Mouse (Mus musculus) heart, adult 10 weeks (tissue): ENCODE measurements around the gene Mpg. TPM values are rescaled to one million over a fixed set of nuclear protein-coding genes. Genes with fewer than 3 reads are reported as not detected.

Experiments used
- polyA plus RNA-seq: library from polyadenylated mRNA; stranded (reverse); fragments of 350-450 nt; fragmentation: Illumina TruSeq; extraction: RNeasy Lipid Tissue Mini Kit (QIAGEN cat#74804); gene quantifications from one replicate; pipeline ENCODE4 v1.2.3, GENCODE M21; 2014; ENCODE audit warnings: low read depth, low replicate concordance

Mpg gene
- polyA plus RNA-seq = 8.1 TPM

GRCm38 (mm10) chr11:32226124-32226871 is at the start of gene Mpg:
TSS of gene Mpg (plus strand) at chr11:32226505.

GRCm38 (mm10) chr11:32200075-32200601 is 26.2 kb upstream of the Mpg start, which contains the start of gene Il9r:
TSS of gene Il9r (minus strand) at chr11:32200279.

GRCm38 (mm10) chr11:32205058-32205873 is 21.0 kb upstream of the Mpg start, which contains the start of gene Snrnp25:
TSS of gene Snrnp25 (plus strand) at chr11:32205415.

GRCm38 (mm10) chr11:32221951-32222409 is 4.3 kb upstream of the Mpg start, which contains the start of gene Rhbdf1:
TSS of gene Rhbdf1 (minus strand) at chr11:32222300.

GRCm38 (mm10) chr11:32267188-32267884 is 41.0 kb downstream of the Mpg start, which contains the start of gene Nprl3:
TSS of gene Nprl3 (minus strand) at chr11:32267707.

GRCm38 (mm10) chr11:32276347-32276746 is 50.0 kb downstream of the Mpg start, which contains the start of gene Hba-x:
TSS of gene Hba-x (plus strand) at chr11:32276400.

Other genes starting within 250 kb of the Mpg start
- 0.55 TPM for gene Nsg2, start 226.0 kb upstream of the Mpg start, polyA plus RNA-seq
- gene Il9r, start 26.2 kb upstream of the Mpg start, polyA plus RNA-seq = not detected
- gene Snrnp25, start 21.1 kb upstream of the Mpg start, polyA plus RNA-seq = 9.2 TPM
- gene Rhbdf1, start 4.2 kb upstream of the Mpg start, polyA plus RNA-seq = 29.6 TPM
- 28.0 TPM for gene Nprl3, start 41.2 kb downstream of the Mpg start, polyA plus RNA-seq
- not detected for gene Hba-x, start 49.9 kb downstream of the Mpg start, polyA plus RNA-seq
- 2,402 TPM for gene Hba-a1, start 57.0 kb downstream of the Mpg start, polyA plus RNA-seq
- not detected for gene Hbq1b, start 60.5 kb downstream of the Mpg start, polyA plus RNA-seq
- gene Hba-a2, start 70.0 kb downstream of the Mpg start, polyA plus RNA-seq = 4,849 TPM
- gene Hbq1a, start 73.6 kb downstream of the Mpg start, polyA plus RNA-seq = 1.3 TPM
- gene Sh3pxd2b, start 121.3 kb downstream of the Mpg start, polyA plus RNA-seq = 4.0 TPM
- gene Ubtd2, start 228.9 kb downstream of the Mpg start, polyA plus RNA-seq = 5.8 TPM